Mouse (Mus musculus): ENCODE data around the gene Lrrc27. TPM values are rescaled to one million over a fixed set of nuclear protein-coding genes. Genes with fewer than 3 reads are reported as not detected.

Lrrc27 gene
- polyA plus RNA-seq, 1 experiment = 6.4 TPM

DNA sequence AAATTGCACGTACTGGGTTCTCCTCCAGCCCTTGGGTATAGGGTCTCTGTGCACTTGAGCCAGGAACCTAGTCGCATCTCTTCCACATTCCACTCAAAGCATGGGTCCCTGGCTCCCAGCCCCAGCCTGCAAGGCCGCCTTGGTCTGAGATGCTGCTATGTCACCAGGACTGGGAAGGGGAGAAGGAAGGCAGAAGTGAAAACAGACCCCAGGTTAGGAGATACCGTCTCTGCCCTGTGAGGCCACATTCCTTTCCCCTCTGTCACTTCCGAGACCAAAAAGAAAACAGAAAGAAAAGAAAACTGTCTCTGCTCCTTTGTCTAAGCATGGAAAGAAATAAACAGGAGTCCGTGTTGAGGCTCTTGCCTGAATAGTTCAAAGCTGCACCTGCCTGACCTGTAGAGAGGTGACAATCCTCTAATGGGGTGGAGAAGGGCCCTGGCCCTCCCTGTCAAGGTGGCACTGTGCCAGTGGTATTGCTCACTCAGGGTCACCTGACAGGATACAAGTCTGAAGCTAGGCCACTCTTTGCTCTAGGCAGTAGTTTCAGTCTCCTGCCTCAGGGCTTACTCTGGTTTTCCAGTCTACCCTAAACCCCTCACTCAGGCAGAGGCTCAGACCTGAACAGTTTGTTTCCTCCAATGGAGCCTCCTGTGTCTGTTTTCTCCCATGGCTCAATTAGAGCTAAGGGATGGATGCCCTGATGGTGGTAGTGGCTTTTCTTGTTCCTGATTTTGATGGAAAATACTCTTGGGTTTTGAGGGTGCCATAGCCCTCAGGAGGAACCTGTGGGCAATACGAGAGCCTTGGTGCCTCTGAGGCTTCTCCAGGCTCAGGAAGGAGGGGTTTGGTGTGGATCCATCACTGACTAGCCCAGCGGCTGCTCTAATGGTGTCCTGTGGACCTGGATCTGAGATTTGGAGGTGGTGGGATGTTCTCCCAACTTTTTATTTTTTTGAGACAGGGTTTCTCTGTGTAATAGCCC is 54.4 kb downstream of the Lrrc27 start:
- Histone ChIP-seq H3K27me3 (ENCODE audit: control insufficient read depth, insufficient read depth, low read length, poor library complexity, severe bottlenecking) (no peaks in the 10 kb centered on the region), H3K4me1 (ENCODE audit: control insufficient read depth, insufficient read depth, low read length) (peaks cover 2% of the 10 kb centered on the region), H3K36me3 (ENCODE audit: control insufficient read depth, insufficient read depth, low read length, poor library complexity, severe bottlenecking) (no peaks in the 10 kb centered on the region), H3K9me3 (replicated peaks; ENCODE audit: control insufficient read depth, insufficient read depth, low read length, poor library complexity, severe bottlenecking) (no peaks in the 10 kb centered on the region), H3K4me3 (ENCODE audit: low read depth, low read length) (no peak overlapping the region), H3K9ac (ENCODE audit: low read depth, poor library complexity, severe bottlenecking) (no peak overlapping the region), H3K27ac (ENCODE audit: insufficient read depth, low read length) (no peak overlapping the region)
- no peak for TF ChIP-seq EP300 (IDR thresholded peaks at IDR 0.05; ENCODE audit: insufficient read depth, low read depth, low read length)
- no peak for TF ChIP-seq CTCF (IDR thresholded peaks at IDR 0.05; ENCODE audit: low read depth, low read length)
- TF ChIP-seq POLR2A (IDR thresholded peaks at IDR 0.05; ENCODE audit: insufficient read depth, low read length) = no peak

- no peak overlapping the region for H3K4me3 ChIP-seq (ENCODE audit: low read depth, low read length)
- H3K4me1 ChIP-seq (ENCODE audit: control insufficient read depth, insufficient read depth, low read length) = peaks cover 2% of the 10 kb centered on the region
- TF ChIP-seq CTCF (IDR thresholded peaks at IDR 0.05; ENCODE audit: low read depth, low read length) (no peak), POLR2A (IDR thresholded peaks at IDR 0.05; ENCODE audit: insufficient read depth, low read length) (no peak), EP300 (IDR thresholded peaks at IDR 0.05; ENCODE audit: insufficient read depth, low read depth, low read length) (no peak)
These were observed 58.0 kb downstream of the Lrrc27 start for GRCm38 (mm10) chr7:139270738-139271137.

DNA sequence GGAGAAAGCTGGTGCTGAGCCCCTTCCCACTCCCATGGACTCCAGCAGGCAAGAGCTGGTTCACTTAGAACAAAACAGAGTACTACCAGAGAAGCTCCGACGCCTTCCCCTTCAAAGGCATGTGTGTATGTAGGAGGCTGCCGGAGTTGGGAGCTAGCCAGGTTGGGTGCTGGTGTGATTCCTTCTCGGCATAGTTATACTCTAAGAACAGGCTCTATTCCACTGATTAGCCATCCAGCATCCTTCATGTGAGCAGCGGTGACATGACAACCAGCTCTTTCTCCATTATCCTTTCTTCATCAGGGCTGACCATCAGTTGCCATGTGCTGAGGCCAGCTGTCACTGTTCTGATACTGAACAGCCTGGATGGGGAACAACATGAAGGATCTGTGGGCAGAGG is 59.1 kb downstream of the Lrrc27 start:
- no peak overlapping the region for H3K9ac ChIP-seq (ENCODE audit: low read depth, poor library complexity, severe bottlenecking)
- TF ChIP-seq CTCF (IDR thresholded peaks at IDR 0.05; ENCODE audit: low read depth, low read length) = no peak
- no peak for TF ChIP-seq EP300 (IDR thresholded peaks at IDR 0.05; ENCODE audit: insufficient read depth, low read depth, low read length)
- TF ChIP-seq POLR2A (IDR thresholded peaks at IDR 0.05; ENCODE audit: insufficient read depth, low read length) = no peak
- no peak overlapping the region for H3K27ac ChIP-seq (ENCODE audit: insufficient read depth, low read length)
- no peaks in the 10 kb centered on the region for H3K36me3 ChIP-seq (ENCODE audit: control insufficient read depth, insufficient read depth, low read length, poor library complexity, severe bottlenecking)
- no peaks in the 10 kb centered on the region for H3K27me3 ChIP-seq (ENCODE audit: control insufficient read depth, insufficient read depth, low read length, poor library complexity, severe bottlenecking)
- no peaks in the 10 kb centered on the region for H3K4me1 ChIP-seq (ENCODE audit: control insufficient read depth, insufficient read depth, low read length)
- H3K4me3 ChIP-seq (ENCODE audit: low read depth, low read length) = no peak overlapping the region
- no peaks in the 10 kb centered on the region for H3K9me3 ChIP-seq (replicated peaks; ENCODE audit: control insufficient read depth, insufficient read depth, low read length, poor library complexity, severe bottlenecking)

More at GRCm38 (mm10) chr7:139270738-139271137, 58.0 kb downstream of the Lrrc27 start:
- no peak overlapping the region for H3K9ac ChIP-seq (ENCODE audit: low read depth, poor library complexity, severe bottlenecking)
- H3K27me3 ChIP-seq (ENCODE audit: control insufficient read depth, insufficient read depth, low read length, poor library complexity, severe bottlenecking) = no peaks in the 10 kb centered on the region
- H3K36me3 ChIP-seq (ENCODE audit: control insufficient read depth, insufficient read depth, low read length, poor library complexity, severe bottlenecking) = no peaks in the 10 kb centered on the region
- no peak overlapping the region for H3K27ac ChIP-seq (ENCODE audit: insufficient read depth, low read length)
- H3K9me3 ChIP-seq (replicated peaks; ENCODE audit: control insufficient read depth, insufficient read depth, low read length, poor library complexity, severe bottlenecking) = no peaks in the 10 kb centered on the region

GRCm38 (mm10) chr7:139272639-139273396 is 60.0 kb downstream of the Lrrc27 start:
- Histone ChIP-seq H3K27me3 (ENCODE audit: control insufficient read depth, insufficient read depth, low read length, poor library complexity, severe bottlenecking) (no peaks in the 10 kb centered on the region), H3K9me3 (replicated peaks; ENCODE audit: control insufficient read depth, insufficient read depth, low read length, poor library complexity, severe bottlenecking) (no peaks in the 10 kb centered on the region), H3K4me3 (ENCODE audit: low read depth, low read length) (no peak overlapping the region), H3K9ac (ENCODE audit: low read depth, poor library complexity, severe bottlenecking) (no peak overlapping the region), H3K36me3 (ENCODE audit: control insufficient read depth, insufficient read depth, low read length, poor library complexity, severe bottlenecking) (no peaks in the 10 kb centered on the region), H3K27ac (ENCODE audit: insufficient read depth, low read length) (no peak overlapping the region), H3K4me1 (ENCODE audit: control insufficient read depth, insufficient read depth, low read length) (no peaks in the 10 kb centered on the region)
- TF ChIP-seq CTCF (IDR thresholded peaks at IDR 0.05; ENCODE audit: low read depth, low read length) (no peak), EP300 (IDR thresholded peaks at IDR 0.05; ENCODE audit: insufficient read depth, low read depth, low read length) (no peak), POLR2A (IDR thresholded peaks at IDR 0.05; ENCODE audit: insufficient read depth, low read length) (no peak)

GRCm38 (mm10) chr7:139273397-139273719 is 60.6 kb downstream of the Lrrc27 start:
- H3K9me3 ChIP-seq (replicated peaks; ENCODE audit: control insufficient read depth, insufficient read depth, low read length, poor library complexity, severe bottlenecking) = no peaks in the 10 kb centered on the region
- no peak overlapping the region for H3K27ac ChIP-seq (ENCODE audit: insufficient read depth, low read length)
- H3K4me1 ChIP-seq (ENCODE audit: control insufficient read depth, insufficient read depth, low read length) = no peaks in the 10 kb centered on the region
- TF ChIP-seq CTCF (IDR thresholded peaks at IDR 0.05; ENCODE audit: low read depth, low read length) = no peak
- no peak for TF ChIP-seq EP300 (IDR thresholded peaks at IDR 0.05; ENCODE audit: insufficient read depth, low read depth, low read length)
- TF ChIP-seq POLR2A (IDR thresholded peaks at IDR 0.05; ENCODE audit: insufficient read depth, low read length) = no peak
- H3K36me3 ChIP-seq (ENCODE audit: control insufficient read depth, insufficient read depth, low read length, poor library complexity, severe bottlenecking) = no peaks in the 10 kb centered on the region
- H3K9ac ChIP-seq (ENCODE audit: low read depth, poor library complexity, severe bottlenecking) = no peak overlapping the region
- H3K27me3 ChIP-seq (ENCODE audit: control insufficient read depth, insufficient read depth, low read length, poor library complexity, severe bottlenecking) = no peaks in the 10 kb centered on the region
- H3K4me3 ChIP-seq (ENCODE audit: low read depth, low read length) = no peak overlapping the region
